Mouse (Mus musculus): Measurements from ENCODE around the gene Cfl1.
A peak's percentile ranks its signal among the peaks of the same experiment; 100 is the strongest.

Cfl1 gene

DNA sequence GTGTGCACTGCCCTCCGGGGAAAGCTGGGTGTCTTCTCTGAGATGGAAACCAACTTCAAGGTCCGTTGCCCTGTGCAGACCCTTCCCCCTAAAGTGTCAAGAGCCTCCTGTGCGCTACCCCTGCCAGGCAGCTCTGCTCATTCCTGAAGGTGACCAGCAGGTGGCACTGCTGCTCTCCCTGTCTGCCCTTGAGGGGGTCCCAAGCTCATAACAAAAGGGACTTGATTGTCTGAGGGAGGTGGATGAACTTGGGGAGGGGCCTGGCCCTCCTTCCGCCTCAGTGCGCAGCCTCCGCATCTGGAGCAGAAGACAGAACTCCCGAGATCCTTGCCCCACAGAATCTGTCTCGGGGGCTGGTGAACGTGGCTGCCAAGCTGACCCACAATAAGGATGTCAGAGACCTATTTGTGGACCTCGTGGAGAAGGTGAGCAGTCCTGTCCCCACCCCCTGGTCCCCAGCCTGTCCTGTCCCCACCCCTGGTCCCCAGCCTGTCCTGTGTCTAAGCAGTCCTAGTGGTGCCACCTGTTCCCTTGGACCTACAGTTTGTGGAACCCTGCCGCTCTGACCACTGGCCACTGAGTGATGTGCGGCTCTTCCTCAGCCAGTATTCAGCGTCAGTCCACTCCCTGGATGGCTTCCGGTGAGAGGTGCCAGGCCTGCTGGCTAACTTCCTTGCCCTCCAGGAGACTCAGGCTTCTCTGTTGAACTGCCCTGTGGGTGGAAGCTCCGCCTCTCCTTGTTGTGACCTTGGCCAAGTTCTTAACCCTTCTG lies 26.3 kb upstream of the Cfl1 start:
- peak; percentile 66 for DNase-seq (ENCODE audit: extremely low spot score, low read depth, low spot score)

DNA sequence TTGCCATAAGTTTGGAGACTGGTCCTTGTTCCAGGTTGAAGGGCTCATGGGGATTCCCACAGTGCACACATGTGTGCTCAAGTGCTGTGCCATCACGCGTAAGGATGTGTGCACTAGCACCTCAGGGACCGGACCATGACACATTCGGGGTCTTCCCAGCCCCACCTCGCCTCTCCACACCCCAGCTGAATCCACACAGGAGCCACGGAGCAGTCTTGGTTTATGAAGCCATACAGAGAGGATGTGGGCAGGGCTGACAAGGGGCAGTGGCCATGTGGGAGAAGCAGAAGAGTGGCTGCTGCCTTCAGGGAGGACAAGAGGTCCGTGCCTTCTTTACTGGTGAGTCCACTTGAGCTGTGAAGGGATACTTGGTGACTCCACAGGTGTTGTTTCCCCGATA lies 25.2 kb upstream of the Cfl1 start:
- DNase-seq (ENCODE audit: extremely low spot score, low read depth, low spot score) = no peak

DNA sequence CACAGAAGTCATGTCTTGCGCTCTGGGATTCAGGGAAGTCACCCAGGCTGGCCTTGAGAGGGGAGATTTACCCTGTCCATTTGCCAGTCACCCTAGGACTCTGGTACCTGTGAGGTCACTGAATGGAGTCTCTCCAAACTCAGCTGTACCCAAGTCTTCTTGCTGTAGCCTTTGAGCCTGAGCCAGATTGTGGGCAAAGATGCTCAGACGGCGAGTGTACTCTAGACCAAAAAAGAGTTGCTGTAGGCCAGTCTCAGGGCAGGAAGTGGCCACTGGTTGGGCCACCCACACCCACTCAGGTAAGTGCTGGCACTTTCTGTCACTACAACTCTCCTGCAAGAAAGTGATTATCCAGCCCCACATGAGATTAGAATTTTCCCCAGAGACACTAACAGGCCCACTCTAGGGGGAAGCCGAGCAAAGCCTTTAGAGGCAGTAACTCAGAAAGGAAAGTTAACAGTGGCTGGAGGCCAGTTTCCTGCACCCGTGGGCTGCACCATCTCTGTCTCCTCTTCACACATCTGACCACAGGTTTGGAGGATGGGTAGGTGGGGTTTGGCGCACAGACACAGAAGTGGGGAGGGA lies 23.2 kb upstream of the Cfl1 start:
- no peak for DNase-seq (ENCODE audit: extremely low spot score, low read depth, low spot score)

DNA sequence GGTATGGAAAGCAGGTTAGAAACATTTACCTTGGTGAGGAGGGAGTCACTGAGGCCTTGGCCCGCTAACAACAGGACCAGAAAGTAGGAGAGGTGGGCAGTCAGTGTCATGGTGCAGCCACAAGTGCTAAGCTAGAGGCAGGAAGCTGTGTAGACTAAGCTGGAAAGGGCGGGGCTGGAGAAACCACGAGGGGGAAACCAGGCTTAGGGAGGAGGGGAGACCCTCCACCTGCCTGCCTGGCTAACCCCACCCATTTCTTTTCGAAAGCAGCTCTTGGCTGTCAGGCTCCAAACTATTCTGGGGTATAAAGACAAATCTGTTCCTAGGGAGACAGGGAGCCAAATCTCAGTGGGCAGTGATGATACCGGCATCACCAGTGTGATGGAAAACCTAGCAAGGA lies 21.9 kb upstream of the Cfl1 start, which contains the start of gene Ctsw:
Gene Ctsw, minus strand, starts transcription at position 134 of the 400 bp plus-strand sequence.
- no peak for DNase-seq (ENCODE audit: extremely low spot score, low read depth, low spot score)

DNA sequence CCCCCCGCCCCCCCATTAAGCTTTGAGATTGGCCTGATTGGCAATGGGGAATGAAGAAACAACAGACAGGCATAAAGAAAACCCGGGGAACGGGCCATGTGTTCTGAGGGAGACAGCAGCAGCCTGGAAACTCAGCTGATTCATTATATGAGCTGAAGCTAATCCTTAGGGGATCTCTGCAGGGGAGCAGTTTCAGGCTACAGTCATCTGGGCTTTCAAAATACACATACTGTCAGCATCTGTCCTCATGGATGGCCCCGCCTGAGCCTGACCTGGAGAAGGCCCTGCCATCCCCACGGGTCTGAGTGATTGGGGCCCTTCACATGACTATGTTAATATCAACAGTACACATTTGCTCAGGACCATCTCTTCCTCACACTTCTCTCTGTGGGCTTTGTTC lies 18.4 kb upstream of the Cfl1 start:
- DNase-seq (ENCODE audit: extremely low spot score, low read depth, low spot score) = no peak

DNA sequence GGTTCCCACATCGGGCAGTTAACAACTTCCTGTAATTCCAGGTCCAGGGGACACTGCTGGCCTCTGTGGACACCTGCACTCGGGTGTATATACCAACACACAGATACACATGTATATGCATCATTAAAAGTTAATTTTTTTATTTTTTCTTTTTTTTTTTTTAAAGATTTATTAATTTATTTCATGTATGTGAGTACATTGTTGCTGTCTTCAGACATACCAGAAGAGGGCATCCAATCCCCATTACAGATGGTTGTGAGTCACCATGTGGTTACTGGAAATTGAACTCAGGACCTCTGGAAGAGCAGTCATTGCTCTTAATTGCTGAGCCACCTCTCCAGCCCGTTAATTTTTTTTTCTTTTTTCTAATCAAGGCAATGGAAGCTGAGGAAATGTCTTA lies 17.4 kb upstream of the Cfl1 start:
- no peak for DNase-seq (ENCODE audit: extremely low spot score, low read depth, low spot score)

DNA sequence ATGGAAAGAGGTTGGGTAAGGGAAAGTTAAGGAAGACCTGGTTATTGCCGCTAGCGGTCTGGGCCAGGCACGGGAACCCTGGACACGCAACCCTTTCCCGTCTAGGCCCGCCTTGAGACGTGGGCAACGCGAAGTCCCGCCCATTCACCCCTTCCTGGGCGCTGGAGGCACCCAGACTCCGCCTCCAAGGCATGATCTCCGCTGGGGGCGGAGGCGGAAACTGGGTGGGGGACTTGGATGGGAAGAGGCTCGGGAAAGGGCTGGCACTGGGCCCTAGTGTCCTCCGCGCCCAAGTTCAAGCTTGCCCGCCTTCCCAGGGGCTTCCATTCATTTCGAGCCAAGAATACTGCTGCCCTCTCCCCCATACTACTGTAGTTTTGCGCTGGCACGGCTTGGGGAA lies 16.5 kb upstream of the Cfl1 start, which contains the start of gene Efemp2:
Gene Efemp2, plus strand, starts transcription at position 235 of the 400 bp plus-strand sequence.
- DNase-seq (ENCODE audit: extremely low spot score, low read depth, low spot score) = no peak

DNA sequence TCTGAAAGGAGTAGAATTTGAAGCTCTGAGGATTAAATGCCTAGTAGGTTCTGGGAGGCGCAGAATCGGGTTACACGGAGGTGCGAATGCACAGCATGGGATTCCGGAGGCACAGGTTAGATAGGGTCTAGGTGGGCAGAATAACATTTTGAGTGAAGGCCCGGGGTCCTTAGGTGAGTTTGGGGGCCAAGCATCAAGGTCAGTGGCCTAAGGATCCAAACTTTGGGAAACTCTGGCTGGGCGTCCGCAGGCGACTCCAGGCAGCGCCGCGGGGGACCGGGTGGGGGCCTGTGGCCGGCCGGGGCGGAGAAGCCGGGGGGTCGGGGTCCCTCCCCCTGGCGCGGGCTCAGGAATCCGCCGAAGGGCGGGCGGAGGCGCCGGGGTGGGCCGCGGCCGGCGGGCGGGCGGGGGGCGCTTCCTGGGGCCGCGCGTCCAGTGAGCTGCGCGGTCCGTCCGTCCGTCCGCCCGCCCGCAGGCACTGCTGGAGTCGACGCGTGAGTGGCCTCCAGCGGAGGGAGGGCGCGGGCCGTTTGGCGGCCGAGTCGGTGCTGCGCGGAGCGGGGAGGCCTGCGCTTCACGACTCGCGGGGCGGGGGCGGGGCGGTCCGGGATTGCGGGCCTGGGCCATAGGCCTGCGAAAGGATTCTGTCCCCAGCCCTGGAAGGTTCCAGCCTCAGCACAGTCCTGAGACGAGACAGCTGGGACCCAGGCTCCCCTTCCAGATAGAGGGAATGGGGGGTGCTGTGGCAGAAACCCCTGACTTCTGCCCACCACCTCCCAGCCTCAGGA lies 15.8 kb upstream of the Cfl1 start:
- no peak for DNase-seq (ENCODE audit: extremely low spot score, low read depth, low spot score)

DNA sequence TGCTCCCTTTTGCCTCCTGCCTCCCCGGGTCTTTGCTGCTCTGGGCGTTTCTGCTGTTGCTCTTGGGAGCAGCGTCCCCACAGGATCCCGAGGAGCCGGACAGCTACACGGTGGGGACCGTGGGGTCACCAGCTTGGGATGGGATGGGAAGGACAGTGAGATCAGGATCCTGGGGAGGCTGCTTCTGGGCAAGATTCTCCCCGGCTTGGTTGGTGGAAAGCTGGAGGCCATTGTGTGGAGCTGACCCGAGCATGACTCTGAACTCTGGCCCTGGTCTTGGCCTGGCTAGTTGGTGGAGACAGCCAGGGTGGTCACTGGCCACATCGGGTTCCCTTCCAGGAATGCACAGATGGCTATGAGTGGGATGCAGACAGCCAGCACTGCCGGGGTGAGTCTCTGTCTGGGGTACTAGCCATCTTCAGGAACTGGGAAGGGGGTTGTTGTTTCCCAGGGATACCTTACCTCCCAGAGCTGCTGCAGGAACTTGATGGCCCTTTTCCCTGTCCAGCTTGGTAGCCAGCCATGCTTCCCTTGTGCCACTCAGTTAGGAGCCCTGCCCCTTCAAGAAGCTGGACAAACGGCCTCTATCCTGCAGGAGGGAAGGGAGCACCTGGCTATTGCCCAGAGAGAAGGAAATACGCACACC lies 15.1 kb upstream of the Cfl1 start:
- no peak for DNase-seq (ENCODE audit: extremely low spot score, low read depth, low spot score)

DNA sequence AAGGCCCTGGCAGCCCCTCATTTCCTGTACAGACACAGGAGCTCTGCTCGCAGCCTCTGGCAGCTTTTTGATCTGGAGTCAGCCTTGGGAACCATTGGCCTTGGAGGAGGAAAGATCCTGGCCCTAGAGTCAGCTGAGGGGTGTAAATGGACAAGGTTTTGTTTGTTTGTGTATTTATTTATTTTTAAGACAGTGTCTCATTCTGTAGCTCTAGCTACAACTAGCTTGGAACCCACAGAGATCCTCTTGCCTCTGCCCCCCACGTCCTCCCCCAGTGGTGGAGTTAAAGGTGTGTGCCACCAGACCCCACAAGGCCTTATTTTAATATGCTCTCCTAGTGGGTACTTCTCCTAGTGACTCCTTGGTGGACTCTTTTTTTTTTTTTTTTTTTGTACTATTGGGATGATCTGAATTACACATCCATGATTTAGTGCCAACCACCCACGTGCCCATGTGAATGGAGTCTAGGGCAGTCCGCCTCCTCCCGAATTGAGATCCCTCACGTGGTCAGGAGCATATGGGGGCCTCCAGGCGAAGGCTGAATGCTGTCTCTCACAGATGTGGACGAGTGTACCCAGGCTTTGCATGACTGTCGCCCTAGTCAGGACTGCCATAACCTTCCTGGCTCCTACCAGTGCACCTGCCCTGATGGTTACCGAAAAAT lies 13.1 kb upstream of the Cfl1 start:
- no peak for DNase-seq (ENCODE audit: extremely low spot score, low read depth, low spot score)

DNA sequence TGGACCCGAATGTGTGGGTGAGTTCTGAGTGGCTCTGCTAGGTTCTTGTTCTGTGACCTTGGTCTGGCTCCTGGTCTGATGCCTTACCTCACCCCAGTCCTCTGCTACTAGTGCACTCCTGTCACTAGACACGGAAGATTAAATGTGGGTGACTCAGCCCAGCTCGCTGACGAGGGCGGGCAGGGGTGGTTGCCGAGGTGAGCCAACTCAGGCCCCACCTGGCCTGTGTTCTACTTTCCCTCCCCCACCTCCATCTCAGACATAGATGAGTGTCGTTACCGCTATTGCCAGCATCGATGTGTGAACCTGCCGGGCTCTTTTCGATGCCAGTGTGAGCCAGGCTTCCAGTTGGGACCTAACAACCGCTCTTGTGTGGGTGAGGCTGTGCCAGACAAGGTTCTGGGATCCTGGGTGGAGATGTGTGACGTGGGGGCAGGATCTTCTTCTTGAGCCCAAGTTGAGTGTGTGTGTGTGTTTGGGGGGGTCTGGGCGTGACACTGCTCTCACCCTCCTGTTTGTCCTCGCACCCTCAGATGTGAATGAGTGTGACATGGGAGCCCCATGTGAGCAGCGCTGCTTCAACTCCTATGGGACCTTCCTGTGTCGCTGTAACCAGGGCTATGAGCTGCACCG lies 12.5 kb upstream of the Cfl1 start:
- DNase-seq (ENCODE audit: extremely low spot score, low read depth, low spot score) = no peak

DNA sequence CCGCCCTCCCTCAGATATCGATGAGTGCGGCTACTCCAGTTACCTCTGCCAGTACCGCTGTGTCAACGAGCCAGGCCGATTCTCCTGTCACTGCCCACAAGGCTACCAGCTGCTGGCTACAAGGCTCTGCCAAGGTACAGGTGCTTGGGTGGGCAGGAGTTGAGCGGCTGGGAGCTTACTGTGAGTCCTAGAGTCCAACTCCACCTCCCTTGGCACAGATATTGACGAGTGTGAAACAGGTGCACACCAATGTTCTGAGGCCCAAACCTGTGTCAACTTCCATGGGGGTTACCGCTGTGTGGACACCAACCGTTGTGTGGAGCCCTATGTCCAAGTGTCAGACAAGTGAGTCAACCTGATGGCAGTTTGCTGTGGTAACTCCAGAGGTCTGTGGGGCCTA lies 10.2 kb upstream of the Cfl1 start:
- DNase-seq (ENCODE audit: extremely low spot score, low read depth, low spot score) = no peak

DNA sequence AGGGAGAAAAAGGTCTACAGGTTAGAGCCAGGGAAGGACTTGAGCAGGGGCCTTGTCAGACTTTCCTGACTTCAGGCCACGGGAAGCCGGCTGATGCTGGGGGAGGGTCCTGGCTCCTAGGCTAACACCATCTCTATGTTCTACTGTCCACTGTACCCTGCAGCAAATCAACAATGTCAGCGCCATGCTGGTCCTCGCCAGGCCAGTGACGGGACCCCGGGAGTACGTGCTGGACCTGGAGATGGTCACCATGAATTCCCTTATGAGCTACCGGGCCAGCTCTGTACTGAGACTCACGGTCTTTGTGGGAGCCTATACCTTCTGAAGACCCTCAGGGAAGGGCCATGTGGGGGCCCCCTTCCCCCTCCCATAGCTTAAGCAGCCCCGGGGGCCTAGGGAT lies 8.9 kb upstream of the Cfl1 start:
- DNase-seq (ENCODE audit: extremely low spot score, low read depth, low spot score) = no peak

DNA sequence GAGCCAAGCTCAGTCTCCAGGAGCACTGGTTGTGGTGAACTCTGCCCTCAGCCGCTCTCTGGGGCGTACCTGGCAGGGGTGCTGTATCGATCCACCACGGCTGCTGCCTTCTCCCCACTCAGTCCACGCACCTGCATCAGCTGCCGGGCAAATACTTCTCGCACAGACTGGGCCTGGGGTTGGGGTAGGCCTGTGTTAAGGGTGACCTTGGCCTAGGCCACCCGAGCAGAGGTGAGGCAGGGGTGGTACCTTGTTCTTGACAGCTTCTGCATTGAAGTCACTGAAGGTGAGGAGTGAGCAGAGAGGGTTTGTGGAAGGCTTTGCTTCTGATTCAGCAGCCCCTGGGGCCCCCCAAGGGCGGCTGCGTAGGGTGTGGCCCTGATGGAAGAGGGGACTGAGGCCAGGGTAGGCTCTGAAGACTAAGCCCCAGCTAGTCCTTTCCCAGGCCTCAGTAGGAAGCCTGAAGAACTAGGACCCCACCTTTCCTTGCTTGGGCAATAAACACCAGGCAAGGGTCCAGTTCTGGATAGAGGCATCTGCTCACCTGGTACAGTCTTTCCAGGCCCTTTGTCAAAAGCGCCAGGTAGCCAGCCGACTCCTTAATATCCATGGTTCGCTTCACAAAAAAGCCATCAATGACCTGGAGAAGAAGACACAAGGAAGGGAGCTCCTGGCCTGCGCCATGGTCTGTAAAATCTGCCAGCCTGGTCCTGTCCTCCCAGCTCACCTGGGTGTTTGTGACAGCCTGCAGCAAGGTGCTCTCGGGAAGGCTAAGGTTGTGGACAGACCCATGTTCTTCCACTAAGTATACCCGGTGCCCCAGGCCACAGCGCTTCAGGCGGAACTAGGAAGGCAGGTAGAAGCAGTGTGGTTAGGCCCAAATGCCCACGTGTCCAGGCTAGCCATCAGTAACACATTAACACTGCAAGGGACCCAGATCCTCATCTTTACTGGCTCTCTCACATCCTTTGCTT lies 6.6 kb upstream of the Cfl1 start:
- DNase-seq (ENCODE audit: extremely low spot score, low read depth, low spot score) = no peak

DNA sequence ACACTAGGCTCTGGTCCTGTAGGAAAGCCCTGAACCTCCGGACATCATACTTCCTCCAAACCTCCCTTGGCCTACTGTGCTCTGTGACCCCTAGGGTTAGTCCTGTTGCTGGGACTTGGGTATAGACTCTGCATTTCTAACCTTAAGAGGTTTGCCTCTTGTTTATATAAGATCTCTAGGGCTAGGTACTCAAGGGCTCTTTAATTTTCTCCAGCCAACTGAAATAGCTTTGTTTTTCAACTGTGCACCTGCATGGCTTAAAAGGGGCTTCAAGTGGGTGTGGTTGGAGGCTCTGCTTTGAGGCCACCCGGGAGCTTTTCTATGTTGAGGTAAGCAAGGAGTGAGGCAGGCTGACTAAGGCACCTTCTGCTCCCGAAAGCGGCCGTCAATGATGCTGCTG lies 5.8 kb upstream of the Cfl1 start:
- no peak for DNase-seq (ENCODE audit: extremely low spot score, low read depth, low spot score)

DNA sequence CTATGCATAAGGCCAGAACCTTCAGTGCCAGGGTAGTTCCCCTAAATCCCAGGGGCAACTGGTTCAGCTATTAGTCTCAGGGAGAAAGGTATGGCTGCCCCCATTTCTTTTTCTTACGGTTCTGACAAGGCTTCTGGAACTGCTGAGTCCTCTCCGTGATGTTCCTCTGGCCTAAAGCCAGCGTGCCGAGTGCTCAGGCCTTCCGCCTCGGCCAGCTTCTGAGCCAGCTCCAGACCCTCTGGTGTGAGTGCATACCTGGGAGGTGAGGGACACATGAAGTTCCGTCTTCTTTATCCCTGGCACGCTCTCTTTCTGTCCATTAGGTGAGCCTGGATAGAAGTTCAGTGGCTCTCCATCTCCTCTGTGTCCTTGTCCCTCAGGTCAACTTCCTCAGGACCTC lies 4.9 kb upstream of the Cfl1 start:
- no peak for DNase-seq (ENCODE audit: extremely low spot score, low read depth, low spot score)

DNA sequence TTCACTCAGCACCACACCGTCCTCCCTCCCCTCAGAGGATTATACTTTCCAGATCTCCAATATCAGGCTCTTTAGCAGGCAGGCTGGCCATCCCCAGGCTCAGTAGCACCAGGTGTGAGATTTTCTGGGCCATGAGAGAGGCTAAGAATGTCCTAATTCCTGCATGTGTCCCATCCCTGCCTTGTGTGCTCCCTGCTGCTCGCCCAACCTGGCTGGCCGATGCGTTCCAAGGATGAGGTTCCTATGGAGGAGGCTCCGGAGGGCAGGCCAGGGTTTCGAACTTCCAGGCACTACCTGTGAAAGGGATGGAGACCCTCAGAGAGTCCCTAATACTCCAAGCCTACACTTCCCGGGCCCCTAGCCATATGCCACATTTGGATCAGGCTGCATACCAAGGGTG lies 4.4 kb upstream of the Cfl1 start:
- DNase-seq (ENCODE audit: extremely low spot score, low read depth, low spot score) = no peak

DNA sequence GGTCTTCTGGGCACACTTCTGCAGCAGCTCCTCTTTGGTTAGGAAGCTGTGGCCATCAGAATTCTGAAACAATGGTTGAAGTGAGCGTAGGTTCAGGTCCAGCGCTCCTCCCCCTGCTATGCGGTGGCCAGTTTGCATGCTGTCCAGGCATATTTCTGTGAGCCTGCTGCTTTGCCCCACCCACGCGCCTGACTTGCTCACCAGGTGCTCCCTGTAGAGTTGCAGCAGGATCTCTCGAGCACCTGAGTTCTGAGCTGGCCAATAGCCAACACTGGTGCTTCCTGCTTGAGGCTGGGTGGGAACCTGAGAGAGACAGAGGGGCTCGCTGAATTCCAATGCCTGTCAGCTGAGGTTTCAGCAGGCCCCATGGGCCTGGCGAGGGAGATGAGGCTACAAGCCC lies 4.0 kb upstream of the Cfl1 start:
- no peak for DNase-seq (ENCODE audit: extremely low spot score, low read depth, low spot score)

DNA sequence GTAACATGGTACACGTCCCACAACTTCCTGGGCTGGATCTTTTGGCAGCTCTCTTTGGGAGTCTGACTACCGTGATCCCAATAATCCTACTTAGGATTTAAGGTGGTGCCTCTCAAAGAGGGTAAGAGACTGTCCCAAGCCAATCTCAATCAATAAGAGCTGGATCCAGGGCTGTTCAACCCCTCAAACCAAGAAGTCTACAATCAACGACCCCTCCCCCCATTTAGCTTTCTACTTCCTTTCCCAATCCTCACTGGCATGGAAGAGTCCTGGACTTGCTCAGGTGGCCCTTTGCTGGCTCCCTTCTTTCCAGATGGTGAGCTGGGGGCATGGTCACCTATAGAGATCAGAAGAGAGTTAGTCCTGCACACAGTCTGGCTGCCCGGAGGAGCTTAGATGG lies 3.5 kb upstream of the Cfl1 start:
- DNase-seq (ENCODE audit: extremely low spot score, low read depth, low spot score) = no peak
